Mouse (Mus musculus): ENCODE results near the gene Magi1. TPM values are rescaled to one million over a fixed set of nuclear protein-coding genes. Genes with fewer than 3 reads are reported as not detected.
A peak's percentile ranks its signal among the peaks of the same experiment; 100 is the strongest.

The Magi1 gene
- polyA plus RNA-seq, 1 experiment = 3.4 TPM

- Histone ChIP-seq H3K4me3 (no peak overlapping the region), H3K27me3 (ENCODE audit: control insufficient read depth, insufficient read depth, insufficient read length) (no peaks in the 10 kb centered on the region), H3K4me2 (ENCODE audit: low read depth) (no peak overlapping the region), H3K79me2 (ENCODE audit: control insufficient read depth, insufficient read depth) (no peaks in the 10 kb centered on the region), H3ac (ENCODE audit: control insufficient read depth, insufficient read length) (no peak overlapping the region), H3K36me3 (ENCODE audit: control insufficient read depth, insufficient read depth) (no peaks in the 10 kb centered on the region)
- TF ChIP-seq POLR2A (IDR thresholded peaks at IDR 0.05; ENCODE audit: insufficient read length, low read depth) = no peak
- no peak for TF ChIP-seq CEBPB (IDR thresholded peaks at IDR 0.05; ENCODE audit: insufficient read depth, poor library complexity, severe bottlenecking)
- TF ChIP-seq TCF3 (IDR thresholded peaks at IDR 0.05; ENCODE audit: insufficient read length, low read depth) = no peak
- no peak for TF ChIP-seq MYOG (IDR thresholded peaks at IDR 0.05; ENCODE audit: control insufficient read depth in 1 of 3, insufficient read depth in 1 of 3, insufficient read length in 2 of 3, low read depth in 2 of 3)
- TF ChIP-seq SRF (IDR thresholded peaks at IDR 0.05; ENCODE audit: control insufficient read depth, insufficient read length, low read depth) = no peak
These were observed 24.8 kb upstream of the Magi1 start for GRCm38 (mm10) chr6:94308498-94308897.

DNA sequence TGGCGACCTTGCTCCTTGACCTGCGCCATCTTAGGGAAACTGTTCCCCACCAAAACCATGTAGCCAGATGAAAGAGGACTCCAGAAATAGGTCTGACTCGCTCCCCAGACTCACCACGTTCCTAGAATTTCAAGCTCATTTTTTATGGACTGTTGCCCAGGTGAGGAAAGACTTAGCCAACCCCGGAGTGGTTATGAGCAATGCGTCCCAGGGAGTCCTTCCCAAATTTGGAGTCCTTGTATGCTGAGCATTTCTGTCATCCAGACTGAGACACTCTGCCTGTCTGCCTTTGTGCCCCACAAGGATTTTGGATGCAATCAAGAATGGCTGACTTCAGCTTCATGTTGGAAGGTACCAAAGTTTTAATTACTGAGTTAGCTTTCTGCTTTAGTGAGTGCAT lies 19.8 kb upstream of the Magi1 start:
- TF ChIP-seq REST (IDR thresholded peaks at IDR 0.05; ENCODE audit: insufficient read depth, insufficient read length) (no peak), MYOG (IDR thresholded peaks at IDR 0.05; ENCODE audit: control insufficient read depth in 1 of 3, insufficient read depth in 1 of 3, insufficient read length in 2 of 3, low read depth in 2 of 3) (no peak), CEBPB (IDR thresholded peaks at IDR 0.05; ENCODE audit: insufficient read depth, poor library complexity, severe bottlenecking) (no peak), POLR2AphosphoS2 (IDR thresholded peaks at IDR 0.05; ENCODE audit: insufficient read length, low read depth) (no peak), USF1 (IDR thresholded peaks at IDR 0.05; ENCODE audit: low read depth) (no peak), SRF (IDR thresholded peaks at IDR 0.05; ENCODE audit: control insufficient read depth, insufficient read length, low read depth) (no peak), POLR2A (IDR thresholded peaks at IDR 0.05; ENCODE audit: insufficient read length, low read depth) (no peak), TCF12 (IDR thresholded peaks at IDR 0.05; ENCODE audit: insufficient read depth, poor library complexity, severe bottlenecking) (no peak), E2F4 (IDR thresholded peaks at IDR 0.05; ENCODE audit: insufficient read depth) (no peak), MAX (IDR thresholded peaks at IDR 0.05; ENCODE audit: low read depth) (no peak), TCF3 (IDR thresholded peaks at IDR 0.05; ENCODE audit: insufficient read length, low read depth) (no peak), MYOD1 (IDR thresholded peaks at IDR 0.05; ENCODE audit: control insufficient read depth in 1 of 3, insufficient read length in 2 of 3, low read depth in 2 of 3) (no peak)
- H3K27me3 ChIP-seq (ENCODE audit: control insufficient read depth, insufficient read depth, insufficient read length) = no peaks in the 10 kb centered on the region
- H3K36me3 ChIP-seq (ENCODE audit: control insufficient read depth, insufficient read depth) = no peaks in the 10 kb centered on the region
- H3ac ChIP-seq (ENCODE audit: control insufficient read depth, insufficient read length) = no peak overlapping the region
- H3K4me3 ChIP-seq = no peak overlapping the region
- H3K79me2 ChIP-seq (ENCODE audit: control insufficient read depth, insufficient read depth) = no peaks in the 10 kb centered on the region
- H3K4me2 ChIP-seq (ENCODE audit: low read depth) = no peak overlapping the region

GRCm38 (mm10) chr6:94301804-94302203 lies 18.1 kb upstream of the Magi1 start:
- no peaks in the 10 kb centered on the region for H3K27me3 ChIP-seq (ENCODE audit: control insufficient read depth, insufficient read depth, insufficient read length)
- no peak overlapping the region for H3K4me2 ChIP-seq (ENCODE audit: low read depth)
- TF ChIP-seq MYOG (IDR thresholded peaks at IDR 0.05; ENCODE audit: control insufficient read depth in 1 of 3, insufficient read depth in 1 of 3, insufficient read length in 2 of 3, low read depth in 2 of 3) (no peak), CEBPB (IDR thresholded peaks at IDR 0.05; ENCODE audit: insufficient read depth, poor library complexity, severe bottlenecking) (peak; percentile 69; the same call in 1 of the 2 replicates), TCF3 (IDR thresholded peaks at IDR 0.05; ENCODE audit: insufficient read length, low read depth) (no peak), SRF (IDR thresholded peaks at IDR 0.05; ENCODE audit: control insufficient read depth, insufficient read length, low read depth) (no peak)
- H3ac ChIP-seq (ENCODE audit: control insufficient read depth, insufficient read length) = no peak overlapping the region
- H3K4me3 ChIP-seq = no peak overlapping the region
- no peaks in the 10 kb centered on the region for H3K36me3 ChIP-seq (ENCODE audit: control insufficient read depth, insufficient read depth)
- H3K79me2 ChIP-seq (ENCODE audit: control insufficient read depth, insufficient read depth) = no peaks in the 10 kb centered on the region

GRCm38 (mm10) chr6:94300562-94300961 lies 16.8 kb upstream of the Magi1 start:
- no peaks in the 10 kb centered on the region for H3K79me2 ChIP-seq (ENCODE audit: control insufficient read depth, insufficient read depth)
- H3K4me3 ChIP-seq = no peak overlapping the region
- TF ChIP-seq REST (IDR thresholded peaks at IDR 0.05; ENCODE audit: insufficient read depth, insufficient read length) (no peak), CEBPB (IDR thresholded peaks at IDR 0.05; ENCODE audit: insufficient read depth, poor library complexity, severe bottlenecking) (no peak), MAX (IDR thresholded peaks at IDR 0.05; ENCODE audit: low read depth) (no peak), SRF (IDR thresholded peaks at IDR 0.05; ENCODE audit: control insufficient read depth, insufficient read length, low read depth) (no peak), USF1 (IDR thresholded peaks at IDR 0.05; ENCODE audit: low read depth) (no peak), TCF12 (IDR thresholded peaks at IDR 0.05; ENCODE audit: insufficient read depth, poor library complexity, severe bottlenecking) (no peak), POLR2AphosphoS2 (IDR thresholded peaks at IDR 0.05; ENCODE audit: insufficient read length, low read depth) (no peak)
- H3K27me3 ChIP-seq (ENCODE audit: control insufficient read depth, insufficient read depth, insufficient read length) = no peaks in the 10 kb centered on the region
- no peak overlapping the region for H3ac ChIP-seq (ENCODE audit: control insufficient read depth, insufficient read length)
- H3K4me2 ChIP-seq (ENCODE audit: low read depth) = no peak overlapping the region
- H3K36me3 ChIP-seq (ENCODE audit: control insufficient read depth, insufficient read depth) = no peaks in the 10 kb centered on the region

GRCm38 (mm10) chr6:94287387-94287786 lies 3.7 kb upstream of the Magi1 start:
- no peak overlapping the region for H3K4me3 ChIP-seq
- no peaks in the 10 kb centered on the region for H3K36me3 ChIP-seq (ENCODE audit: control insufficient read depth, insufficient read depth)
- TF ChIP-seq MYOG (IDR thresholded peaks at IDR 0.05; ENCODE audit: control insufficient read depth in 1 of 3, insufficient read depth in 1 of 3, insufficient read length in 2 of 3, low read depth in 2 of 3) = no peak
- no peak for TF ChIP-seq MAX (IDR thresholded peaks at IDR 0.05; ENCODE audit: low read depth)
- no peak for TF ChIP-seq POLR2AphosphoS2 (IDR thresholded peaks at IDR 0.05; ENCODE audit: insufficient read length, low read depth)
- TF ChIP-seq USF1 (IDR thresholded peaks at IDR 0.05; ENCODE audit: low read depth) = no peak
- TF ChIP-seq CEBPB (IDR thresholded peaks at IDR 0.05; ENCODE audit: insufficient read depth, poor library complexity, severe bottlenecking) = no peak
- TF ChIP-seq MYOD1 (IDR thresholded peaks at IDR 0.05; ENCODE audit: control insufficient read depth in 1 of 3, insufficient read length in 2 of 3, low read depth in 2 of 3) = no peak
- TF ChIP-seq REST (IDR thresholded peaks at IDR 0.05; ENCODE audit: insufficient read depth, insufficient read length) = no peak
- TF ChIP-seq POLR2A (IDR thresholded peaks at IDR 0.05; ENCODE audit: insufficient read length, low read depth) = no peak
- TF ChIP-seq E2F4 (IDR thresholded peaks at IDR 0.05; ENCODE audit: insufficient read depth) = no peak
- no peak for TF ChIP-seq TCF3 (IDR thresholded peaks at IDR 0.05; ENCODE audit: insufficient read length, low read depth)
- no peak for TF ChIP-seq TCF12 (IDR thresholded peaks at IDR 0.05; ENCODE audit: insufficient read depth, poor library complexity, severe bottlenecking)
- TF ChIP-seq SRF (IDR thresholded peaks at IDR 0.05; ENCODE audit: control insufficient read depth, insufficient read length, low read depth) = no peak

More at GRCm38 (mm10) chr6:94287387-94287786, 3.7 kb upstream of the Magi1 start:
- Histone ChIP-seq H3K79me2 (ENCODE audit: control insufficient read depth, insufficient read depth) (peaks cover 4% of the 10 kb centered on the region), H3K4me2 (ENCODE audit: low read depth) (no peak overlapping the region), H3K27me3 (ENCODE audit: control insufficient read depth, insufficient read depth, insufficient read length) (no peaks in the 10 kb centered on the region), H3ac (ENCODE audit: control insufficient read depth, insufficient read length) (no peak overlapping the region)

Data from myocyte (in vitro differentiated cells).